Comparison of ENCODE assay signal across 8 mouse cellular contexts in the genomic region with DNA sequence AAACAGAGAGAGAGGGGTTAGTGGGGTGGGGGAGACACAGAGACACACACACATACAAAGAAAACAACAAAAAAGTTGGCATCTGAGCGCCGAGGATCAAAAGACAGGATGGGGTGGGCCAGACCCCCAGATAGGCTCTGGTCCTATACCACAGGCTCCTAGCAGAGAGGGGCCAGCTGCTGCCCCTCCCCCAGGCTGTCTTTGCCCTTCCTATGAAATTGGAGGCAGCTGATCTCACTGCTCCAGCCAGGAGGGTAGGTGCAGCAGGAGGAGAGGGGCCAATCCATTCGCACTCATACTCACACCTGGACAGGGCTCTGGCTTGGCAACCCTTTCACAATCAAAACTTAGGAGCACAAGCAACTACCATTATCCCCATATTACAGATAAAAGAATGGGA. TPM values are rescaled to one million over a fixed set of nuclear protein-coding genes. Genes with fewer than 3 reads are reported as not detected.
DNase-seq lines count a peak whose midpoint lies in the region; ATAC-seq lines count a peak whose summit lies in the region.

No protein-coding gene starts in this region.

- no peaks in the 10 kb centered on the region for H3K9me3 ChIP-seq in lung, embryonic 16.5 days (ENCODE audit: control insufficient read depth, low read length)
- H3K9me3 ChIP-seq in forebrain, embryonic 12.5 days = no peaks in the 10 kb centered on the region
- H3K9me3 ChIP-seq in limb, embryonic 13.5 days = no peaks in the 10 kb centered on the region
- H3K9me3 ChIP-seq in stomach, embryonic 15.5 days = no peaks in the 10 kb centered on the region

- no peaks in the 10 kb centered on the region for H3K36me3 ChIP-seq in lung, embryonic 16.5 days (ENCODE audit: control insufficient read depth, insufficient read depth, low read length)
- H3K36me3 ChIP-seq in forebrain, embryonic 12.5 days (replicated peaks) = no peaks in the 10 kb centered on the region
- H3K36me3 ChIP-seq in limb, embryonic 13.5 days = no peaks in the 10 kb centered on the region
- no peaks in the 10 kb centered on the region for H3K36me3 ChIP-seq in stomach, embryonic 15.5 days

- no peak for ATAC-seq in lung, embryonic 16.5 days (ENCODE audit: low read depth)
- ATAC-seq in forebrain, embryonic 12.5 days (ENCODE audit: low FRiP score) = no peak
- no peak for ATAC-seq in limb, embryonic 13.5 days (ENCODE audit: low FRiP score, low read depth)
- peak; percentile 3; the same call in 1 of the 2 replicates for ATAC-seq in stomach, embryonic 15.5 days (ENCODE audit: insufficient read depth, low FRiP score, low read depth)

- H3K27ac ChIP-seq in lung, embryonic 16.5 days (ENCODE audit: low read length) = peak overlapping the region; percentile 89
- H3K27ac ChIP-seq in forebrain, embryonic 12.5 days = peak overlapping the region; percentile 93
- peak overlapping the region; percentile 94 for H3K27ac ChIP-seq in limb, embryonic 13.5 days
- H3K27ac ChIP-seq in stomach, embryonic 15.5 days = peak overlapping the region; percentile 91

- H3K27me3 ChIP-seq in lung, embryonic 16.5 days (ENCODE audit: control insufficient read depth, insufficient read depth, low read depth, low read length) = no peaks in the 10 kb centered on the region
- peaks cover 11% of the 10 kb centered on the region; the same call in 1 of the 2 replicates for H3K27me3 ChIP-seq in forebrain, embryonic 12.5 days
- H3K27me3 ChIP-seq in limb, embryonic 13.5 days = no peaks in the 10 kb centered on the region
- H3K27me3 ChIP-seq in stomach, embryonic 15.5 days (replicated peaks) = no peaks in the 10 kb centered on the region

- H3K4me1 ChIP-seq in lung, embryonic 16.5 days (replicated peaks; ENCODE audit: control insufficient read depth, insufficient read depth, low read length) = peaks cover 44% of the 10 kb centered on the region
- peaks cover 45% of the 10 kb centered on the region for H3K4me1 ChIP-seq in forebrain, embryonic 12.5 days
- peaks cover 79% of the 10 kb centered on the region for H3K4me1 ChIP-seq in limb, embryonic 13.5 days
- peaks cover 39% of the 10 kb centered on the region for H3K4me1 ChIP-seq in stomach, embryonic 15.5 days

- no peak for DNase-seq in lung, postnatal 14 days
- DNase-seq in ovary, postnatal 36 days (ENCODE audit: low spot score) = no peak
- no peak for DNase-seq in urinary bladder, postnatal 25 days (ENCODE audit: low spot score)
- no peak for DNase-seq in layer of hippocampus, adult 9-11 months

- peak overlapping the region; percentile 56 for H3K4me2 ChIP-seq in lung, embryonic 16.5 days (ENCODE audit: low read depth, low read length)
- H3K4me2 ChIP-seq in forebrain, embryonic 12.5 days = peak overlapping the region; percentile 58
- H3K4me2 ChIP-seq in limb, embryonic 13.5 days (replicated peaks) = peak overlapping the region; percentile 62
- peak overlapping the region; percentile 52 for H3K4me2 ChIP-seq in stomach, embryonic 15.5 days

- 61% methylated on average over 3 of the region's 3 CpGs for WGBS in lung, embryonic 16.5 days
- 63% methylated on average over 3 of the region's 3 CpGs for WGBS in forebrain, embryonic 12.5 days
- 52% methylated on average over 3 of the region's 3 CpGs for WGBS in limb, embryonic 13.5 days
- 63% methylated on average over 3 of the region's 3 CpGs for WGBS in stomach, embryonic 15.5 days

- peak overlapping the region; percentile 46 for H3K4me3 ChIP-seq in lung, embryonic 16.5 days (ENCODE audit: low read length)
- H3K4me3 ChIP-seq in forebrain, embryonic 12.5 days (replicated peaks) = peak overlapping the region; percentile 37
- H3K4me3 ChIP-seq in limb, embryonic 13.5 days = peak overlapping the region; percentile 40
- peak overlapping the region; percentile 36; the same call in 1 of the 2 replicates for H3K4me3 ChIP-seq in stomach, embryonic 15.5 days (replicated peaks)

- peak overlapping the region; percentile 59 for H3K9ac ChIP-seq in lung, embryonic 16.5 days (ENCODE audit: low read length)
- H3K9ac ChIP-seq in forebrain, embryonic 12.5 days = peak overlapping the region; percentile 54; the same call in 1 of the 2 replicates
- peak overlapping the region; percentile 59; the same call in 1 of the 2 replicates for H3K9ac ChIP-seq in limb, embryonic 13.5 days
- H3K9ac ChIP-seq in stomach, embryonic 15.5 days = no peak overlapping the region

RNA-seq across cellular contexts. Expression of a gene that starts 0.5 kb away (rescaled TPM):
- polyA plus RNA-seq in lung, embryonic 16.5 days (2015; fragmentation: Nextera tagmentation; extraction: Ambion mirVana) = 148 and 150 TPM in 2 replicates
- polyA plus RNA-seq in forebrain, embryonic 12.5 days (2016; fragmentation: Nextera tagmentation; extraction: Ambion mirVana) = 23.2 and 25.8 TPM in 2 replicates
- 174 and 183 TPM in 2 replicates for polyA plus RNA-seq in limb, embryonic 13.5 days (2015; fragmentation: Nextera tagmentation; extraction: Ambion mirVana)
- 179 and 214 TPM in 2 replicates for polyA plus RNA-seq in stomach, embryonic 15.5 days (2015; fragmentation: Nextera tagmentation; extraction: Ambion mirVana)

RNA-seq across cellular contexts. Expression of a gene that starts 22.9 kb away (rescaled TPM):
- 13.1 and 13.5 TPM in 2 replicates for polyA plus RNA-seq in lung, embryonic 16.5 days (2015; fragmentation: Nextera tagmentation; extraction: Ambion mirVana)
- polyA plus RNA-seq in forebrain, embryonic 12.5 days (2016; fragmentation: Nextera tagmentation; extraction: Ambion mirVana) = 51.0 and 53.2 TPM in 2 replicates
- polyA plus RNA-seq in limb, embryonic 13.5 days (2015; fragmentation: Nextera tagmentation; extraction: Ambion mirVana) = 32.9 and 33.9 TPM in 2 replicates
- polyA plus RNA-seq in stomach, embryonic 15.5 days (2015; fragmentation: Nextera tagmentation; extraction: Ambion mirVana) = 11.9 and 12.1 TPM in 2 replicates

RNA-seq across cellular contexts. Expression of a gene that starts 38.9 kb away (rescaled TPM):
- 48.0 and 61.2 TPM in 2 replicates for polyA plus RNA-seq in lung, embryonic 16.5 days (2015; fragmentation: Nextera tagmentation; extraction: Ambion mirVana)
- 0.82 and 1.2 TPM in 2 replicates for polyA plus RNA-seq in forebrain, embryonic 12.5 days (2016; fragmentation: Nextera tagmentation; extraction: Ambion mirVana)
- 7.7 and 9.3 TPM in 2 replicates for polyA plus RNA-seq in limb, embryonic 13.5 days (2015; fragmentation: Nextera tagmentation; extraction: Ambion mirVana)
- polyA plus RNA-seq in stomach, embryonic 15.5 days (2015; fragmentation: Nextera tagmentation; extraction: Ambion mirVana) = 86.9 and 90.6 TPM in 2 replicates

RNA-seq across cellular contexts. Expression of a gene that starts 43.6 kb away (rescaled TPM):
- 169 and 183 TPM in 2 replicates for polyA plus RNA-seq in lung, embryonic 16.5 days (2015; fragmentation: Nextera tagmentation; extraction: Ambion mirVana)
- polyA plus RNA-seq in forebrain, embryonic 12.5 days (2016; fragmentation: Nextera tagmentation; extraction: Ambion mirVana) = 137 and 138 TPM in 2 replicates
- 147 and 154 TPM in 2 replicates for polyA plus RNA-seq in limb, embryonic 13.5 days (2015; fragmentation: Nextera tagmentation; extraction: Ambion mirVana)
- polyA plus RNA-seq in stomach, embryonic 15.5 days (2015; fragmentation: Nextera tagmentation; extraction: Ambion mirVana) = 193 and 198 TPM in 2 replicates

RNA-seq across cellular contexts. Expression of a gene that starts 44.3 kb away (rescaled TPM):
- polyA plus RNA-seq in lung, embryonic 16.5 days (2015; fragmentation: Nextera tagmentation; extraction: Ambion mirVana) = 39.3 and 41.8 TPM in 2 replicates
- 64.1 and 64.4 TPM in 2 replicates for polyA plus RNA-seq in forebrain, embryonic 12.5 days (2016; fragmentation: Nextera tagmentation; extraction: Ambion mirVana)
- polyA plus RNA-seq in limb, embryonic 13.5 days (2015; fragmentation: Nextera tagmentation; extraction: Ambion mirVana) = 46.6 and 48.2 TPM in 2 replicates
- polyA plus RNA-seq in stomach, embryonic 15.5 days (2015; fragmentation: Nextera tagmentation; extraction: Ambion mirVana) = 40.2 and 40.9 TPM in 2 replicates
